Mouse (Mus musculus): ENCODE data around the gene Gm45808. TPM values are rescaled to one million over a fixed set of nuclear protein-coding genes. Genes with fewer than 3 reads are reported as not detected.

The Gm45808 gene
- polyA plus RNA-seq, 1 experiment from 2014 or later: not detected

DNA sequence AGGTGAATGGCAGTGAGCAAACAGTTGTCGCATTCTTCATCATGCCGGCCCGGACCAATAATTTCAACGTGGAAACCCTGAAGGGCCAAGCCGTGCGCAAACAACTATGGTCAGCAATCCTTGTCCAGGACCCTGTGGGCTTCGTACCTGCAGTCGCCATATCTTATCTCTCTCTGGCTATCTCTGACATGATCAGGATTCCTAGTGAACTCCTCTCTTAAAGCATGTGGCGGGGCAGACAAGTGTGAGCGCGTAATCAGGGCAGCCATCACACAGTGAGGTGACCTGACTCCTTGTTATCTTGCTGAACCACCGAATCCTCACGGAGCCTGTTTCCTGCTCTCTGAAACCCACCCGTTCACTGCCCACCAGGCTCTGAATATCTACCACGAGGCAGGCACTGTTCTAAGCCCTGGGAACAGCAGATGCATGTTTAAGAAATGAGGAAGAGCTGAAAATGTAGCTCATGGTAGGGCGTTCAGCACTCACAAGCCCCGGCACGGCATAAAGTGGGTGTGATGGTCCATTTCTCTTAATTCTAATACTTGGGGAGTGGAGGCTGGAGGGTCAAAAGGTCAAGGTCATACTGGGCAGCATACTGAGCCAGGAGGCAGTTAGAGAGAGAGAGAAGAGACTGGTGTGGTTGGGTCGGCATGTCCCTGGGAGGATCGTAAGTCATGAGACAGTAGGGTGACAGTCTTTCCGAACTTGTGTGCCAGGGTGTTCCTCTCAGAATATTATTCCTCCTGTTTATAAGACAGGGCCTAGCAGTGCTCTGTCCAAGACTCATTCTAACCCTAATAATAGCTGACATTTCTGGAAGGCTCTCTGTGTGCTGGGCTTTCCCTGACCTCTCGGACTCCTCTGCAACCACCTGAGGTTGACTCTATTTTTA, 42.8 kb downstream of the Gm45808 start:
- H3K4me2 ChIP-seq: no peak overlapping the region
- H3K27ac ChIP-seq: no peak overlapping the region
- 47% methylated on average over 22 of the region's 22 CpGs for WGBS (ENCODE audit: insufficient replicate concordance)

DNA sequence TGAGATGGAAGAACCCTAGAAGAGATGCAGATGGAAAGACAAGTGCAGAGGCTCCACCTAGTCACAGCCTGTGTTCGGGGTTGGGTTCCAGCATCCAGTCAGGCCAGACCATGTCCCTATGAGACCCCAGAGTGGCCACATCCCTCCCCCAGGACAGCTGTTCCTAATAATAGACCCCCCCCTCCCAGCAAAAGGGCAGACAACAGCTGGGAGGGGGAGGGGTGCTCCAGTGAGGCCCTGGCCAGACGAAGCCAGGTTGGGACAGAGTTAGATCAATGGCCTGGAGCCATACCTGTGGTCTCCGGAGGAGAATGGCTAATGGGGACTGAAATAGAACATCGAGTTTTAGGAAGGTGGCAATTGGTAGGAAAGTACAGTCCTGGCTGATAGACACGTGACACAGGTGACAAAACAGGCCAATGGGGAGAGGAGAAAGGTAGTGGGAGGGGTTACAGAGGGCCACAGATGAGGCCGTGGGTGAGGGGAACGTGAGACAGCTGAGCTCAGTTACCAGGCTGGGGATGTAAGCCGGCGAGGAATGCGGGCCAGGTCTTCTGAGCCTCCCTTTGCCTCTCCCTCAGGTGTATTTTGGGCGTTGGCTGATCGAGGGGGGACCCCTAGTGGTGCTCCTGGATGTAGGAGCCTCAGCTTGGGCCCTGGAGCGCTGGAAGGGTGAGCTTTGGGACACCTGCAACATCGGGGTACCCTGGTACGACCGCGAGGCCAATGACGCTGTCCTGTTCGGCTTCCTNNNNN, 48.9 kb downstream of the Gm45808 start, which contains the start of gene Ruvbl2:
Gene Ruvbl2, minus strand, starts transcription at position 576 of the 756 bp plus-strand sequence.
- H3K4me1 ChIP-seq (replicated peaks): peaks cover 38% of the 10 kb centered on the region
- H3K9me3 ChIP-seq (replicated peaks): no peaks in the 10 kb centered on the region
- no peak for ATAC-seq (ENCODE audit: low read depth)
- H3K9ac ChIP-seq: no peak within 1 kb of the TSS
- H3K4me2 ChIP-seq: 0 out of 2 replicates have a peak within 1 kb of the TSS, but pooled peaks have one; percentile 6
- H3K4me3 ChIP-seq (replicated peaks): no peak within 1 kb of the TSS
- H3K27me3 ChIP-seq: no peaks in the 10 kb centered on the region
- H3K36me3 ChIP-seq: 0 out of 2 replicates have a peak, but pooled peaks cover 3% of the 10 kb centered on the region
- no peak within 1 kb of the TSS for H3K27ac ChIP-seq
- 43% methylated on average over 19 of the region's 19 CpGs for WGBS (ENCODE audit: insufficient replicate concordance)
- no peak for DNase-seq

More for the DNA sequence above, 42.8 kb downstream of the Gm45808 start:
- H3K4me3 ChIP-seq (replicated peaks): no peak overlapping the region
- no peak overlapping the region for H3K9ac ChIP-seq
- DNase-seq: no peak
- no peaks in the 10 kb centered on the region for H3K9me3 ChIP-seq (replicated peaks)
- ATAC-seq (ENCODE audit: low read depth): no peak
- H3K36me3 ChIP-seq: 0 out of 2 replicates have a peak, but pooled peaks cover 10% of the 10 kb centered on the region
- H3K27me3 ChIP-seq: no peaks in the 10 kb centered on the region
- peaks cover 13% of the 10 kb centered on the region for H3K4me1 ChIP-seq (replicated peaks)

GRCm38 (mm10) chr7:45437046-45437445, 49.6 kb downstream of the Gm45808 start:
- Histone ChIP-seq H3K9me3 (replicated peaks) (no peaks in the 10 kb centered on the region), H3K36me3 (peaks cover 5% of the 10 kb centered on the region; the same call in 1 of the 2 replicates), H3K27ac (no peak overlapping the region), H3K27me3 (no peaks in the 10 kb centered on the region), H3K4me3 (replicated peaks) (no peak overlapping the region), H3K4me1 (replicated peaks) (peaks cover 44% of the 10 kb centered on the region), H3K4me2 (no peak overlapping the region), H3K9ac (no peak overlapping the region)
- 36% methylated on average over 6 of the region's 6 CpGs for WGBS (ENCODE audit: insufficient replicate concordance)
- no peak for DNase-seq
- no peak for ATAC-seq (ENCODE audit: low read depth)

GRCm38 (mm10) chr7:45436444-45436843, 50.2 kb downstream of the Gm45808 start:
- 77% methylated on average over 5 of the region's 5 CpGs for WGBS (ENCODE audit: insufficient replicate concordance)
- Histone ChIP-seq H3K36me3 (peaks cover 11% of the 10 kb centered on the region), H3K9me3 (replicated peaks) (no peaks in the 10 kb centered on the region), H3K4me1 (replicated peaks) (peaks cover 44% of the 10 kb centered on the region), H3K9ac (no peak overlapping the region; the same call in 1 of the 2 replicates), H3K4me3 (replicated peaks) (no peak overlapping the region), H3K27me3 (no peaks in the 10 kb centered on the region), H3K4me2 (no peak overlapping the region), H3K27ac (no peak overlapping the region)
- no peak for DNase-seq
- no peak for ATAC-seq (ENCODE audit: low read depth)

GRCm38 (mm10) chr7:45435038-45435437, 51.6 kb downstream of the Gm45808 start:
- H3K4me1 ChIP-seq (replicated peaks): peaks cover 52% of the 10 kb centered on the region
- peaks cover 23% of the 10 kb centered on the region for H3K36me3 ChIP-seq
- no peaks in the 10 kb centered on the region for H3K27me3 ChIP-seq
- H3K4me3 ChIP-seq (replicated peaks): peak overlapping the region; percentile 62
- peak overlapping the region; percentile 95 for H3K4me2 ChIP-seq
- peak overlapping the region; percentile 78 for H3K9ac ChIP-seq
- H3K9me3 ChIP-seq (replicated peaks): no peaks in the 10 kb centered on the region
- H3K27ac ChIP-seq: peak overlapping the region; percentile 6; the same call in 1 of the 2 replicates
- ATAC-seq (ENCODE audit: low read depth) (no peak), DNase-seq (no peak)
- 7% methylated on average over 16 of the region's 16 CpGs for WGBS (ENCODE audit: insufficient replicate concordance)

DNA sequence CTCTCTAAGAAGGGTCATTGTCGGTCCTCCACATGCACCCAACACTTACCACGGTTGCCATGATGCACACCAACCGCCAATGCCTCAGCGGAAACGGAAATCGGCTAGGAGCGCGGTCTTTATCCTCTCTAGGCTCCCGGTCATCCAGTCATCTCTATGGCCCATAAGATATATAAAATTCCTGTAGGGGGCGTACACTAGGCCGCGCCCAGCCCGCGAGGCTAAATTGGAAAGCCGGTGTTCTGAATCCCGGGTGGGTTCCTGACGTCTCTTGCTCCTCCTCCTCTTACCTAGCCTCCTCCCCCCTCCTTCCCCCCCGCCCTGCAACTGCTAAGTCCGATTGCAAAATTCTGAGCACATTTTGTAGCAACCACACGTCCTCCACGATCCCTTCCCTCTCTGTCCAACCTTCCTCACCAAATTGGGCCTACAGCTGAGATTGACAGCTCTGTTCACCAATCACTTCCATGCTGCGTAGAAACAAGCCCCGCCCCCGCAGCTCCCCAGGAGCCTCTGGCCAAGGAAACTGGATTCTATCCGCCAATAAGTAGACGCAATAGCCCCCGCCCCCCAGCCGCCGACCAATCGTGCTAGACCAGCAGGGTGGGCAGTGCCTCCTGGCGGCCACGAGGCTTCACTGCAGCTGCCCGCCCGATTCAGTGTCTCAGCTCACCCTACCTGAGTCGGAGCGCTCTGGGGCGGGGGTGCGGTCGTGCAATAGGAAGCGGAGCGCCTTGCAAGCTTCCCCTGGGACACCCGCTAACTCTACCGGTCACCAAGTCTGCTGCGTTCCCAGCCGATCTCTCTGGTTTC, 52.2 kb downstream of the Gm45808 start, which contains the start of gene Gys1:
Gene Gys1, plus strand, starts transcription at position 642 of the 813 bp plus-strand sequence.
- ATAC-seq (ENCODE audit: low read depth) (peak; percentile 96), DNase-seq (peak; percentile 100)
- under 1% methylated on average over 45 of the region's 45 CpGs for WGBS (ENCODE audit: insufficient replicate concordance)
- peak within 1 kb of the TSS; percentile 86 for H3K27ac ChIP-seq
- no peaks in the 10 kb centered on the region for H3K27me3 ChIP-seq
- peak within 1 kb of the TSS; percentile 86 for H3K9ac ChIP-seq
- H3K9me3 ChIP-seq (replicated peaks): no peaks in the 10 kb centered on the region
- H3K4me3 ChIP-seq (replicated peaks): peak within 1 kb of the TSS; percentile 74
- peaks cover 29% of the 10 kb centered on the region for H3K36me3 ChIP-seq
- peak within 1 kb of the TSS; percentile 95 for H3K4me2 ChIP-seq
- H3K4me1 ChIP-seq (replicated peaks): peaks cover 52% of the 10 kb centered on the region

- H3K4me3 ChIP-seq (replicated peaks): peak overlapping the region; percentile 74
- 1% methylated on average over 7 of the region's 7 CpGs for WGBS (ENCODE audit: insufficient replicate concordance)
- H3K4me2 ChIP-seq: peak overlapping the region; percentile 95
- ATAC-seq (ENCODE audit: low read depth): no peak
- H3K27me3 ChIP-seq: no peaks in the 10 kb centered on the region
- H3K36me3 ChIP-seq: peaks cover 35% of the 10 kb centered on the region
- H3K9me3 ChIP-seq (replicated peaks): no peaks in the 10 kb centered on the region
- peak overlapping the region; percentile 86 for H3K27ac ChIP-seq
- no peak for DNase-seq
- H3K9ac ChIP-seq: peak overlapping the region; percentile 86
- H3K4me1 ChIP-seq (replicated peaks): peaks cover 52% of the 10 kb centered on the region
Observed at GRCm38 (mm10) chr7:45433835-45434202, 52.8 kb downstream of the Gm45808 start.

- Histone ChIP-seq H3K4me3 (replicated peaks) (no peak overlapping the region), H3K4me2 (no peak overlapping the region), H3K4me1 (replicated peaks) (peaks cover 9% of the 10 kb centered on the region), H3K27me3 (no peaks in the 10 kb centered on the region), H3K9ac (no peak overlapping the region), H3K36me3 (peaks cover 93% of the 10 kb centered on the region), H3K27ac (no peak overlapping the region), H3K9me3 (replicated peaks) (no peaks in the 10 kb centered on the region)
- DNase-seq (no peak), ATAC-seq (ENCODE audit: low read depth) (no peak)
- WGBS (ENCODE audit: insufficient replicate concordance): 83% methylated on average over 8 of the region's 8 CpGs
Observed at GRCm38 (mm10) chr7:45426556-45426955, 60.1 kb downstream of the Gm45808 start.

DNA sequence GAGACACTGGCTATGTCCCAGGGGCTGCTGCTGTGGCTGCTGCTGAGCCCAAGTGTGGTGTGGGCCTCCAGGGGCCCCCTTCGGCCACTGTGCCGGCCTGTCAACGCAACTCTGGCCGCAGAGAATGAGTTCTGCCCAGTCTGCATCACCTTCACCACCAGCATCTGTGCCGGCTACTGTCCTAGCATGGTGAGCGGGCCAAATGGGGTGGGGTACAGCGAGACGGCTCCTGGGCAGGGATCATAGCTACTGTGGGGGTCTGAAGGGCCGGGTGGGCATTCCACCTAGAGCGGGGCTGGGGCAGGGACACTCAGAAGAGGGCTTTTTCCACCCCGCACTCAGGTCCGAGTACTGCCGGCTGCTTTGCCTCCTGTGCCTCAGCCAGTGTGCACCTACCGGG, 65.4 kb downstream of the Gm45808 start:
- no peak overlapping the region for H3K4me3 ChIP-seq (replicated peaks)
- no peak overlapping the region for H3K27ac ChIP-seq
- no peak overlapping the region for H3K9ac ChIP-seq
- no peak for DNase-seq
- ATAC-seq (ENCODE audit: low read depth): no peak
- H3K27me3 ChIP-seq: peaks cover 51% of the 10 kb centered on the region
- 91% methylated on average over 14 of the region's 14 CpGs for WGBS (ENCODE audit: insufficient replicate concordance)
- H3K36me3 ChIP-seq: peaks cover 57% of the 10 kb centered on the region
- H3K4me2 ChIP-seq: no peak overlapping the region
- no peaks in the 10 kb centered on the region; the same call in 1 of the 2 replicates for H3K4me1 ChIP-seq (replicated peaks)
- H3K9me3 ChIP-seq (replicated peaks): no peaks in the 10 kb centered on the region

- no peak for DNase-seq
- H3K27me3 ChIP-seq: peaks cover 58% of the 10 kb centered on the region
- no peak within 1 kb of the TSS for H3K27ac ChIP-seq
- no peak within 1 kb of the TSS for H3K4me2 ChIP-seq
- ATAC-seq (ENCODE audit: low read depth): no peak
- H3K4me1 ChIP-seq (replicated peaks): peaks cover 4% of the 10 kb centered on the region
- WGBS (ENCODE audit: insufficient replicate concordance): 61% methylated on average over 6 of the region's 6 CpGs
- no peaks in the 10 kb centered on the region for H3K9me3 ChIP-seq (replicated peaks)
- no peak within 1 kb of the TSS for H3K4me3 ChIP-seq (replicated peaks)
- no peak within 1 kb of the TSS for H3K9ac ChIP-seq
- peaks cover 52% of the 10 kb centered on the region for H3K36me3 ChIP-seq
Observed at GRCm38 (mm10) chr7:45420615-45420919, 66.0 kb downstream of the Gm45808 start, which contains the start of gene Lhb. Gene Lhb (plus strand): TSS chr7:45420820.

Measured in liver, embryonic 13.5 days (tissue).